Mouse (Mus musculus) heart, embryonic 10.5 days (tissue): ENCODE results near the gene Zfp113. TPM values are rescaled to one million over a fixed set of nuclear protein-coding genes. Genes with fewer than 3 reads are reported as not detected.
A peak's percentile ranks its signal among the peaks of the same experiment; 100 is the strongest.

Experiments
- DNase-seq: peaks from one replicate; pipeline ENCODE4 v3.0.0-alpha.2; 2017; ENCODE audit warnings: low spot score
- H3K27ac ChIP-seq: fragments of 300-500 bp; sonication (generic); 2 replicates; pipeline ENCODE4 v1.5.1; 2016; ENCODE audit warnings: mild to moderate bottlenecking
- H3K27me3 ChIP-seq: fragments of 300-500 bp; sonication (generic); 2 replicates; pipeline ENCODE4 v1.6.1; 2016; ENCODE audit warnings: mild to moderate bottlenecking; ENCODE audit not compliant: poor library complexity, insufficient read depth, severe bottlenecking
- H3K36me3 ChIP-seq: fragments of 300-500 bp; sonication (generic); 2 replicates; pipeline ENCODE4 v1.6.1; 2016; ENCODE audit warnings: mild to moderate bottlenecking, moderate library complexity
- H3K4me1 ChIP-seq: fragments of 300-500 bp; sonication (generic); 2 replicates; pipeline ENCODE4 v1.6.1; 2016; ENCODE audit warnings: mild to moderate bottlenecking
- H3K4me3 ChIP-seq: fragments of 300-500 bp; sonication (generic); 2 replicates; pipeline ENCODE4 v1.5.1; 2016; ENCODE audit warnings: mild to moderate bottlenecking, moderate library complexity
- H3K9me3 ChIP-seq: fragments of 300-500 bp; sonication (generic); 2 replicates; pipeline ENCODE4 v1.6.1; 2016; ENCODE audit warnings: mild to moderate bottlenecking, moderate library complexity
- WGBS: fragments of 180-500 bp; shearing (Covaris S2); methylation state at CpG from one replicate; pipeline ENCODE4 v1.1.7; 2016; 5-methylcytosine and 5-hydroxymethylcytosine counted together
- polyA plus RNA-seq: library from polyadenylated mRNA; unstranded; fragments of >200 nt; fragmentation: Nextera tagmentation; extraction: Ambion mirVana; gene quantifications from 2 replicates; pipeline ENCODE4 v1.2.1, GENCODE M21; 2016

Gene Zfp113
- polyA plus RNA-seq = 10.3 and 18.8 TPM in 2 replicates

GRCm38 (mm10) chr5:138155443-138155976 is at the start of gene Zfp113:
Zfp113 (minus strand) TSS chr5:138155744.
- Histone ChIP-seq H3K36me3 (peaks cover 25% of the 10 kb centered on the region), H3K9me3 (no peaks in the 10 kb centered on the region), H3K4me1 (no peaks in the 10 kb centered on the region), H3K27me3 (no peaks in the 10 kb centered on the region), H3K27ac (peak within 1 kb of the TSS; percentile 96), H3K4me3 (peak within 1 kb of the TSS; percentile 83)
- under 1% methylated on average over 31 of the region's 31 CpGs for WGBS
- DNase-seq = peak; percentile 96

GRCm38 (mm10) chr5:138202086-138202485 is 46.5 kb upstream of the Zfp113 start:
- H3K4me3 ChIP-seq = no peak overlapping the region
- WGBS = 77% methylated on average over 3 of the region's 3 CpGs
- H3K4me1 ChIP-seq = no peaks in the 10 kb centered on the region
- no peaks in the 10 kb centered on the region for H3K27me3 ChIP-seq
- no peaks in the 10 kb centered on the region for H3K36me3 ChIP-seq
- no peak overlapping the region for H3K27ac ChIP-seq
- DNase-seq = no peak
- 0 out of 2 replicates have a peak, but pooled peaks cover 4% of the 10 kb centered on the region for H3K9me3 ChIP-seq

GRCm38 (mm10) chr5:138199576-138199975 is 44.0 kb upstream of the Zfp113 start:
- H3K27ac ChIP-seq = no peak overlapping the region
- 19% methylated on average over 1 of the region's 1 CpGs for WGBS
- H3K36me3 ChIP-seq = no peaks in the 10 kb centered on the region
- no peak overlapping the region for H3K4me3 ChIP-seq
- no peak for DNase-seq
- 0 out of 2 replicates have a peak, but pooled peaks cover 8% of the 10 kb centered on the region for H3K4me1 ChIP-seq
- H3K27me3 ChIP-seq = no peaks in the 10 kb centered on the region
- 0 out of 2 replicates have a peak, but pooled peaks cover 2% of the 10 kb centered on the region for H3K9me3 ChIP-seq

- H3K4me3 ChIP-seq = peak overlapping the region; percentile 87
- no peak for DNase-seq
- no peaks in the 10 kb centered on the region for H3K27me3 ChIP-seq
- peaks cover 24% of the 10 kb centered on the region for H3K36me3 ChIP-seq
- H3K27ac ChIP-seq = no peak overlapping the region
- H3K4me1 ChIP-seq = 0 out of 2 replicates have a peak, but pooled peaks cover 10% of the 10 kb centered on the region
- no peaks in the 10 kb centered on the region for H3K9me3 ChIP-seq
- WGBS = 82% methylated on average over 7 of the region's 7 CpGs
Observed at GRCm38 (mm10) chr5:138195463-138195862, 39.9 kb upstream of the Zfp113 start.

- Histone ChIP-seq H3K27me3 (no peaks in the 10 kb centered on the region), H3K27ac (peak overlapping the region; percentile 96), H3K4me1 (0 out of 2 replicates have a peak, but pooled peaks cover 10% of the 10 kb centered on the region), H3K4me3 (peak overlapping the region; percentile 87), H3K36me3 (peaks cover 29% of the 10 kb centered on the region), H3K9me3 (no peaks in the 10 kb centered on the region)
- 1% methylated on average over 29 of the region's 29 CpGs for WGBS
- DNase-seq = peak; percentile 79
Observed at GRCm38 (mm10) chr5:138194755-138195345, 39.3 kb upstream of the Zfp113 start.

GRCm38 (mm10) chr5:138193771-138194727 is 38.5 kb upstream of the Zfp113 start, which contains the start of gene Mblac1:
Mblac1 (plus strand) TSS chr5:138194314.
- peak within 1 kb of the TSS; percentile 87 for H3K4me3 ChIP-seq
- H3K36me3 ChIP-seq = peaks cover 35% of the 10 kb centered on the region
- WGBS = 8% methylated on average over 54 of the region's 54 CpGs
- H3K27me3 ChIP-seq = no peaks in the 10 kb centered on the region
- H3K9me3 ChIP-seq = no peaks in the 10 kb centered on the region
- peak; percentile 91 for DNase-seq
- H3K4me1 ChIP-seq = 0 out of 2 replicates have a peak, but pooled peaks cover 10% of the 10 kb centered on the region
- peak within 1 kb of the TSS; percentile 96 for H3K27ac ChIP-seq

GRCm38 (mm10) chr5:138187661-138188306 is 32.2 kb upstream of the Zfp113 start:
- no peaks in the 10 kb centered on the region for H3K27me3 ChIP-seq
- H3K27ac ChIP-seq = peak overlapping the region; percentile 93
- 0% methylated on average over 10 of the region's 10 CpGs for WGBS
- H3K9me3 ChIP-seq = no peaks in the 10 kb centered on the region
- peak; percentile 90 for DNase-seq
- H3K4me3 ChIP-seq = peak overlapping the region; percentile 73
- peaks cover 46% of the 10 kb centered on the region for H3K36me3 ChIP-seq
- peaks cover 12% of the 10 kb centered on the region; the same call in 1 of the 2 replicates for H3K4me1 ChIP-seq

- Histone ChIP-seq H3K9me3 (no peaks in the 10 kb centered on the region), H3K27ac (peak within 1 kb of the TSS; percentile 93), H3K4me1 (peaks cover 12% of the 10 kb centered on the region; the same call in 1 of the 2 replicates), H3K27me3 (no peaks in the 10 kb centered on the region), H3K4me3 (peak within 1 kb of the TSS; percentile 73), H3K36me3 (peaks cover 46% of the 10 kb centered on the region)
- peak; percentile 91 for DNase-seq
- under 1% methylated on average over 31 of the region's 31 CpGs for WGBS
Observed at GRCm38 (mm10) chr5:138186950-138187638, 31.6 kb upstream of the Zfp113 start, which contains the start of the genes Taf6 and Cnpy4. Taf6 (minus strand) TSS chr5:138187451. Cnpy4 (plus strand) TSS chr5:138187485.

GRCm38 (mm10) chr5:138173217-138173616 is 17.7 kb upstream of the Zfp113 start:
- Histone ChIP-seq H3K36me3 (peaks cover 63% of the 10 kb centered on the region), H3K4me1 (peaks cover 16% of the 10 kb centered on the region), H3K27ac (no peak overlapping the region), H3K4me3 (no peak overlapping the region), H3K27me3 (no peaks in the 10 kb centered on the region), H3K9me3 (no peaks in the 10 kb centered on the region)
- WGBS = 89% methylated on average over 3 of the region's 3 CpGs
- no peak for DNase-seq

GRCm38 (mm10) chr5:138171695-138172491 is 16.3 kb upstream of the Zfp113 start, which contains the start of the genes Ap4m1 and Mcm7:
Ap4m1 (plus strand) TSS chr5:138172002.
Mcm7 (minus strand) TSS chr5:138172422.
- peak; percentile 99 for DNase-seq
- Histone ChIP-seq H3K4me3 (peak within 1 kb of the TSS; percentile 85), H3K4me1 (peaks cover 16% of the 10 kb centered on the region), H3K27ac (peak within 1 kb of the TSS; percentile 93), H3K9me3 (no peaks in the 10 kb centered on the region), H3K36me3 (peaks cover 63% of the 10 kb centered on the region), H3K27me3 (no peaks in the 10 kb centered on the region)
- under 1% methylated on average over 54 of the region's 54 CpGs for WGBS

GRCm38 (mm10) chr5:138170936-138171561 is 15.5 kb upstream of the Zfp113 start:
- peak; percentile 99 for DNase-seq
- under 1% methylated on average over 47 of the region's 47 CpGs for WGBS
- peak overlapping the region; percentile 85 for H3K4me3 ChIP-seq
- no peaks in the 10 kb centered on the region for H3K27me3 ChIP-seq
- peaks cover 65% of the 10 kb centered on the region for H3K36me3 ChIP-seq
- peak overlapping the region; percentile 93 for H3K27ac ChIP-seq
- peaks cover 16% of the 10 kb centered on the region for H3K4me1 ChIP-seq
- H3K9me3 ChIP-seq = no peaks in the 10 kb centered on the region
